Mouse (Mus musculus) kidney, postnatal 0 days (tissue): ENCODE data around the gene Myo1f. TPM values are rescaled to one million over a fixed set of nuclear protein-coding genes. Genes with fewer than 3 reads are reported as not detected.
"Not testable (repeated sequence)": the region's sequence is repeated elsewhere in the genome, so short reads cannot be mapped to it uniquely, and the experiment has no call there.

Source experiments
- ATAC-seq: fragments of 200-750 bp; cut with Nextera tagmentation; replicated peaks from 2 replicates; pipeline ENCODE4 v1.8.0; 2017; ENCODE audit warnings: low read depth, moderate number of reproducible peaks, moderate TSS enrichment, moderate library complexity; ENCODE audit not compliant: low FRiP score
- DNase-seq: peaks from one replicate; pipeline ENCODE4 v3.0.0-alpha.2; 2016; ENCODE audit warnings: low spot score
- H3K27ac ChIP-seq: fragments of 300-500 bp; sonication (generic); 2 replicates; pipeline ENCODE4 v1.5.1; 2014; ENCODE audit warnings: mild to moderate bottlenecking
- H3K27me3 ChIP-seq: fragments of 300-500 bp; sonication (generic); 2 replicates; pipeline ENCODE4 v1.6.1; 2014; ENCODE audit warnings: low read length, mixed read lengths; ENCODE audit not compliant: insufficient read depth
- H3K36me3 ChIP-seq: fragments of 300-500 bp; sonication (generic); 2 replicates; pipeline ENCODE4 v1.6.1; 2014; ENCODE audit warnings: low read length, mixed read lengths; ENCODE audit not compliant: insufficient read depth
- H3K4me1 ChIP-seq: fragments of 300-500 bp; sonication (generic); replicated peaks from 2 replicates; pipeline ENCODE4 v1.6.1; 2014; ENCODE audit warnings: antibody characterized with exemption, low read length, mixed read lengths; ENCODE audit not compliant: insufficient read depth
- H3K4me2 ChIP-seq: fragments of 300-500 bp; sonication (generic); 2 replicates; pipeline ENCODE4 v1.6.1; 2014; ENCODE audit warnings: mild to moderate bottlenecking, low read length, moderate library complexity, mixed read lengths
- H3K4me3 ChIP-seq: fragments of 300-500 bp; sonication (generic); replicated peaks from 2 replicates; pipeline ENCODE4 v1.5.1; 2014; ENCODE audit warnings: low read depth, low read length
- H3K9ac ChIP-seq: fragments of 300-500 bp; sonication (generic); 2 replicates; pipeline ENCODE4 v1.6.1; 2014; ENCODE audit warnings: low read depth, low read length
- H3K9me3 ChIP-seq: fragments of 300-500 bp; sonication (generic); replicated peaks from 2 replicates; pipeline ENCODE4 v1.6.1; 2016; ENCODE audit warnings: low read length, inconsistent platforms, mixed read lengths
- CTCF ChIP-seq: IDR thresholded peaks from 2 replicates; pipeline ENCODE4 v1.5.1; 2016; ENCODE audit warnings: antibody characterized with exemption, low read depth, mild to moderate bottlenecking, moderate library complexity
- WGBS: fragments of 180-500 bp; shearing (Covaris S2); extraction: QIAGEN DNeasy Blood & Tissue Kit; methylation state at CpG from one replicate; pipeline ENCODE4 v1.1.7; 2014; 5-methylcytosine and 5-hydroxymethylcytosine counted together
- polyA plus RNA-seq: library from polyadenylated mRNA; unstranded; fragments of >200 nt; fragmentation: Nextera tagmentation; extraction: Ambion mirVana; gene quantifications from 2 replicates; pipeline ENCODE4 v1.2.1, GENCODE M21; 2015

Myo1f gene
- polyA plus RNA-seq, 1 experiment from 2014 or later = 1.5 TPM

GRCm38 (mm10) chr17:33600831-33601230 is 45.3 kb downstream of the Myo1f start:
- H3K4me3 ChIP-seq = no peak overlapping the region
- 83% methylated on average over 3 of the region's 3 CpGs for WGBS
- no peak for TF ChIP-seq CTCF
- no peak for DNase-seq
- no peaks in the 10 kb centered on the region for H3K9me3 ChIP-seq
- no peak overlapping the region for H3K27ac ChIP-seq
- ATAC-seq = no peak
- no peaks in the 10 kb centered on the region for H3K36me3 ChIP-seq
- no peaks in the 10 kb centered on the region for H3K4me1 ChIP-seq
- H3K9ac ChIP-seq = no peak overlapping the region
- no peaks in the 10 kb centered on the region for H3K27me3 ChIP-seq
- H3K4me2 ChIP-seq = no peak overlapping the region

- no peak overlapping the region for H3K4me3 ChIP-seq
- no peaks in the 10 kb centered on the region for H3K4me1 ChIP-seq
- WGBS = 83% methylated on average over 12 of the region's 12 CpGs
- H3K9me3 ChIP-seq = no peaks in the 10 kb centered on the region
- no peak overlapping the region for H3K4me2 ChIP-seq
- H3K9ac ChIP-seq = no peak overlapping the region
- H3K27ac ChIP-seq = no peak overlapping the region
- no peak for ATAC-seq
- DNase-seq = no peak
- TF ChIP-seq CTCF = no peak
- H3K36me3 ChIP-seq = no peaks in the 10 kb centered on the region
- no peaks in the 10 kb centered on the region for H3K27me3 ChIP-seq
Measured at GRCm38 (mm10) chr17:33601947-33602346, 46.4 kb downstream of the Myo1f start.

- TF ChIP-seq CTCF = no peak
- no peaks in the 10 kb centered on the region for H3K4me1 ChIP-seq
- no peaks in the 10 kb centered on the region for H3K36me3 ChIP-seq
- H3K4me3 ChIP-seq = no peak overlapping the region
- H3K9ac ChIP-seq = no peak overlapping the region
- H3K4me2 ChIP-seq = no peak overlapping the region
- DNase-seq = no peak
- no peak overlapping the region for H3K27ac ChIP-seq
- WGBS = 78% methylated on average over 2 of the region's 2 CpGs
- no peaks in the 10 kb centered on the region for H3K9me3 ChIP-seq
- no peaks in the 10 kb centered on the region for H3K27me3 ChIP-seq
- ATAC-seq = no peak
Measured at GRCm38 (mm10) chr17:33607273-33607672, 51.8 kb downstream of the Myo1f start.

GRCm38 (mm10) chr17:33610548-33610947 is 55.0 kb downstream of the Myo1f start:
- H3K27me3 ChIP-seq = no peaks in the 10 kb centered on the region
- ATAC-seq = no peak
- no peak overlapping the region for H3K4me3 ChIP-seq
- no peaks in the 10 kb centered on the region for H3K36me3 ChIP-seq
- TF ChIP-seq CTCF = no peak
- no peaks in the 10 kb centered on the region for H3K9me3 ChIP-seq
- no peak for DNase-seq
- no peaks in the 10 kb centered on the region for H3K4me1 ChIP-seq
- WGBS = 90% methylated on average over 7 of the region's 7 CpGs
- no peak overlapping the region for H3K9ac ChIP-seq
- no peak overlapping the region for H3K27ac ChIP-seq
- no peak overlapping the region for H3K4me2 ChIP-seq

- H3K4me1 ChIP-seq, DNase-seq, ATAC-seq, H3K9me3 ChIP-seq, H3K27ac ChIP-seq, H3K36me3 ChIP-seq, H3K4me3 ChIP-seq, H3K27me3 ChIP-seq, H3K9ac ChIP-seq, H3K4me2 ChIP-seq: not testable (repeated sequence)
- WGBS = 85% methylated on average over 5 of the region's 5 CpGs
Measured at GRCm38 (mm10) chr17:33613726-33614125, 58.2 kb downstream of the Myo1f start.

GRCm38 (mm10) chr17:33627281-33627680 is 71.8 kb downstream of the Myo1f start:
- DNase-seq (no peak), ATAC-seq (no peak)
- H3K4me3 ChIP-seq = no peak overlapping the region
- no peaks in the 10 kb centered on the region for H3K27me3 ChIP-seq
- H3K4me1 ChIP-seq = peaks cover 12% of the 10 kb centered on the region; the same call in 1 of the 2 replicates
- no peak overlapping the region for H3K4me2 ChIP-seq
- H3K36me3 ChIP-seq = 0 out of 2 replicates have a peak, but pooled peaks cover 10% of the 10 kb centered on the region
- no peak overlapping the region for H3K27ac ChIP-seq
- TF ChIP-seq CTCF = no peak
- WGBS = 96% methylated on average over 3 of the region's 3 CpGs
- H3K9me3 ChIP-seq = no peaks in the 10 kb centered on the region
- no peak overlapping the region for H3K9ac ChIP-seq
